Mouse (Mus musculus) lung, embryonic 16.5 days (tissue): ENCODE data around the gene Tyro3. TPM values are rescaled to one million over a fixed set of nuclear protein-coding genes. Genes with fewer than 3 reads are reported as not detected.

ENCODE experiments used
- ATAC-seq: fragments of 200-750 bp; cut with Nextera tagmentation; 2 replicates; pipeline ENCODE4 v1.8.0; 2017; ENCODE audit warnings: low read depth, mild to moderate bottlenecking, moderate library complexity
- H3K27ac ChIP-seq: fragments of 300-500 bp; sonication (generic); 2 replicates; pipeline ENCODE4 v1.5.1; 2014; ENCODE audit warnings: mild to moderate bottlenecking, control low read depth, low read length
- H3K27me3 ChIP-seq: fragments of 300-500 bp; sonication (generic); 2 replicates; pipeline ENCODE4 v1.6.1; 2014; ENCODE audit warnings: low read depth, low read length, mixed read lengths; ENCODE audit not compliant: control insufficient read depth, insufficient read depth
- H3K36me3 ChIP-seq: fragments of 300-500 bp; sonication (generic); 2 replicates; pipeline ENCODE4 v1.6.1; 2014; ENCODE audit warnings: low read length; ENCODE audit not compliant: control insufficient read depth, insufficient read depth
- H3K4me1 ChIP-seq: fragments of 300-500 bp; sonication (generic); replicated peaks from 2 replicates; pipeline ENCODE4 v1.6.1; 2014; ENCODE audit warnings: low read length, mixed read lengths; ENCODE audit not compliant: control insufficient read depth, insufficient read depth
- H3K4me2 ChIP-seq: fragments of 300-500 bp; sonication (generic); 2 replicates; pipeline ENCODE4 v1.6.1; 2014; ENCODE audit warnings: low read depth, low read length, control low read depth
- H3K4me3 ChIP-seq: fragments of 300-500 bp; sonication (generic); 2 replicates; pipeline ENCODE4 v1.5.1; 2014; ENCODE audit warnings: mild to moderate bottlenecking, low read length, control low read depth
- H3K9ac ChIP-seq: fragments of 300-500 bp; sonication (generic); 2 replicates; pipeline ENCODE4 v1.6.1; 2014; ENCODE audit warnings: low read length, control low read depth
- H3K9me3 ChIP-seq: fragments of 300-500 bp; sonication (generic); 2 replicates; pipeline ENCODE4 v1.6.1; 2016; ENCODE audit warnings: low read length; ENCODE audit not compliant: control insufficient read depth
- WGBS: fragments of 180-500 bp; shearing (Covaris S2); extraction: QIAGEN DNeasy Blood & Tissue Kit; methylation state at CpG from one replicate; pipeline ENCODE4 v1.1.7; 2014; 5-methylcytosine and 5-hydroxymethylcytosine counted together
- polyA plus RNA-seq: library from polyadenylated mRNA; unstranded; fragments of >200 nt; fragmentation: Nextera tagmentation; extraction: Ambion mirVana; gene quantifications from 2 replicates; pipeline ENCODE4 v1.2.1, GENCODE M21; 2015

Gene Tyro3
- polyA plus RNA-seq, 1 experiment from 2014 or later = 20.1 TPM

GRCm38 (mm10) chr2:119840008-119840407, 42.5 kb downstream of the Tyro3 start:
- ATAC-seq = no peak
- Histone ChIP-seq H3K9me3 (no peaks in the 10 kb centered on the region), H3K27me3 (no peaks in the 10 kb centered on the region)

GRCm38 (mm10) chr2:119842000-119842399, 44.5 kb downstream of the Tyro3 start:
- H3K4me1 ChIP-seq = no peaks in the 10 kb centered on the region
- no peaks in the 10 kb centered on the region for H3K36me3 ChIP-seq
- H3K9me3 ChIP-seq = no peaks in the 10 kb centered on the region
- H3K9ac ChIP-seq = no peak overlapping the region
- no peaks in the 10 kb centered on the region for H3K27me3 ChIP-seq
- no peak for ATAC-seq
- H3K4me2 ChIP-seq = no peak overlapping the region
- no peak overlapping the region for H3K4me3 ChIP-seq
- WGBS = 38% methylated on average over 6 of the region's 6 CpGs
- no peak overlapping the region for H3K27ac ChIP-seq

More at GRCm38 (mm10) chr2:119840008-119840407, 42.5 kb downstream of the Tyro3 start:
- Histone ChIP-seq H3K4me1 (no peaks in the 10 kb centered on the region), H3K4me2 (no peak overlapping the region), H3K27ac (no peak overlapping the region), H3K36me3 (no peaks in the 10 kb centered on the region), H3K4me3 (no peak overlapping the region), H3K9ac (no peak overlapping the region)

- Histone ChIP-seq H3K36me3 (no peaks in the 10 kb centered on the region), H3K4me2 (no peak overlapping the region), H3K27ac (no peak overlapping the region), H3K9me3 (no peaks in the 10 kb centered on the region), H3K4me3 (no peak overlapping the region), H3K4me1 (no peaks in the 10 kb centered on the region), H3K27me3 (no peaks in the 10 kb centered on the region), H3K9ac (no peak overlapping the region)
- no peak for ATAC-seq
- WGBS = 89% methylated on average over 4 of the region's 4 CpGs
Observed at GRCm38 (mm10) chr2:119843526-119843925, 46.0 kb downstream of the Tyro3 start.

- H3K27ac ChIP-seq = no peak overlapping the region
- no peak overlapping the region for H3K9ac ChIP-seq
- no peaks in the 10 kb centered on the region for H3K36me3 ChIP-seq
- WGBS = 59% methylated on average over 2 of the region's 2 CpGs
- no peak for ATAC-seq
- no peak overlapping the region for H3K4me2 ChIP-seq
- H3K4me1 ChIP-seq = no peaks in the 10 kb centered on the region
- no peaks in the 10 kb centered on the region for H3K27me3 ChIP-seq
- no peaks in the 10 kb centered on the region for H3K9me3 ChIP-seq
- H3K4me3 ChIP-seq = no peak overlapping the region
Observed at GRCm38 (mm10) chr2:119845882-119846546, 48.5 kb downstream of the Tyro3 start.

GRCm38 (mm10) chr2:119846929-119847328, 49.4 kb downstream of the Tyro3 start:
- no peaks in the 10 kb centered on the region for H3K36me3 ChIP-seq
- ATAC-seq = no peak
- no peak overlapping the region for H3K4me3 ChIP-seq
- H3K27me3 ChIP-seq = no peaks in the 10 kb centered on the region
- H3K4me2 ChIP-seq = no peak overlapping the region
- no peak overlapping the region for H3K27ac ChIP-seq
- H3K9me3 ChIP-seq = no peaks in the 10 kb centered on the region
- no peak overlapping the region for H3K9ac ChIP-seq
- H3K4me1 ChIP-seq = no peaks in the 10 kb centered on the region
- 59% methylated on average over 4 of the region's 4 CpGs for WGBS

- ATAC-seq = no peak
- no peak overlapping the region for H3K4me2 ChIP-seq
- WGBS = 75% methylated on average over 4 of the region's 4 CpGs
- no peak overlapping the region for H3K4me3 ChIP-seq
- H3K4me1 ChIP-seq = no peaks in the 10 kb centered on the region
- no peak overlapping the region for H3K27ac ChIP-seq
- no peaks in the 10 kb centered on the region for H3K36me3 ChIP-seq
- H3K9me3 ChIP-seq = no peaks in the 10 kb centered on the region
- no peaks in the 10 kb centered on the region for H3K27me3 ChIP-seq
- H3K9ac ChIP-seq = no peak overlapping the region
Observed at GRCm38 (mm10) chr2:119853811-119854210, 56.3 kb downstream of the Tyro3 start.

- Histone ChIP-seq H3K4me2 (no peak overlapping the region), H3K27me3 (no peaks in the 10 kb centered on the region), H3K4me3 (no peak overlapping the region), H3K9me3 (no peaks in the 10 kb centered on the region), H3K36me3 (no peaks in the 10 kb centered on the region), H3K27ac (no peak overlapping the region), H3K9ac (no peak overlapping the region), H3K4me1 (no peaks in the 10 kb centered on the region)
- 69% methylated on average over 6 of the region's 6 CpGs for WGBS
- ATAC-seq = no peak
Observed at GRCm38 (mm10) chr2:119855310-119855850, 57.8 kb downstream of the Tyro3 start.

- Histone ChIP-seq H3K36me3 (no peaks in the 10 kb centered on the region), H3K9me3 (no peaks in the 10 kb centered on the region), H3K27ac (no peak overlapping the region), H3K27me3 (no peaks in the 10 kb centered on the region), H3K4me1 (no peaks in the 10 kb centered on the region), H3K9ac (no peak overlapping the region), H3K4me3 (no peak overlapping the region), H3K4me2 (no peak overlapping the region)
- ATAC-seq = no peak
- 80% methylated on average over 2 of the region's 2 CpGs for WGBS
Observed at GRCm38 (mm10) chr2:119857341-119857740, 59.8 kb downstream of the Tyro3 start.

- no peaks in the 10 kb centered on the region for H3K4me1 ChIP-seq
- no peak overlapping the region for H3K4me3 ChIP-seq
- H3K9me3 ChIP-seq = no peaks in the 10 kb centered on the region
- WGBS = 62% methylated on average over 4 of the region's 4 CpGs
- H3K9ac ChIP-seq = no peak overlapping the region
- H3K27ac ChIP-seq = no peak overlapping the region
- ATAC-seq = no peak
- no peaks in the 10 kb centered on the region for H3K36me3 ChIP-seq
- no peaks in the 10 kb centered on the region for H3K27me3 ChIP-seq
- H3K4me2 ChIP-seq = no peak overlapping the region
Observed at GRCm38 (mm10) chr2:119864484-119864883, 67.0 kb downstream of the Tyro3 start.
